Comparison of ENCODE assay signal across 8 mouse cellular contexts in the genomic region with DNA sequence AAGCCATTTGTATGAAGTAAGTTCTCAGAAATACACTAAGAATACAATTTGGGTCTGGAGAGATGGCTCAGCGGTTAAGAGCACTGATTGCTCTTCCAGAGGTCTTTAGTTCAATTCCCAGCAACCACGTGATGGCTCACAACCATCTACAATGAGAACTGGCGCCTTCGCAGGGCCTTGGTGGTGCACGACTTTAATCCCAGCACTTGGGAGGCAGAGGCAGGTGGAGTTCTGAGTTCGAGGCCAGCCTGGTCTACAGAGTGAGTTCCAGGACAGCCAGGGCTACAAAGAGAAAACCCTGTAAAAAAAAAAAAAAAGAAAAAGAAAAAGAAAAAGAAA. TPM values are rescaled to one million over a fixed set of nuclear protein-coding genes. Genes with fewer than 3 reads are reported as not detected.
DNase-seq lines count a peak whose midpoint lies in the region; ATAC-seq and TF ChIP-seq lines count a peak whose summit lies in the region.
"Not testable (repeated sequence)": the region's sequence is repeated elsewhere in the genome, so short reads cannot be mapped to it uniquely, and the experiment has no call there.

No protein-coding gene starts in this region.

- not testable (repeated sequence) for H3K4me2 ChIP-seq in hindbrain, embryonic 11.5 days (replicated peaks; ENCODE audit: low read depth, low read length)
- peak overlapping the region; percentile 92 for H3K4me2 ChIP-seq in kidney, embryonic 15.5 days
- H3K4me2 ChIP-seq in lung, postnatal 0 days (replicated peaks; ENCODE audit: low read depth, low read length), result 0 out of 2 replicates have a peak overlapping the region, but pooled peaks have one; percentile 75
- peak overlapping the region; percentile 73 for H3K4me2 ChIP-seq in neural tube, embryonic 15.5 days

- H3K36me3 ChIP-seq in hindbrain, embryonic 11.5 days (ENCODE audit: control insufficient read depth, insufficient read depth, low read length); lung, postnatal 0 days (ENCODE audit: insufficient read depth, low read length): not testable (repeated sequence)
- peaks cover 29% of the 10 kb centered on the region for H3K36me3 ChIP-seq in kidney, embryonic 15.5 days
- H3K36me3 ChIP-seq in liver, adult 2 months (ENCODE audit: control insufficient read depth, insufficient read depth, low read length), result peaks cover 18% of the 10 kb centered on the region; the same call in 1 of the 2 replicates
- H3K36me3 ChIP-seq in neural tube, embryonic 15.5 days, result peaks cover 15% of the 10 kb centered on the region

- TF ChIP-seq CTCF in gastrocnemius, adult 2 months (IDR thresholded peaks at IDR 0.05); liver, adult 2 months (IDR thresholded peaks at IDR 0.05; ENCODE audit: low read depth, low read length); lung, postnatal 0 days (IDR thresholded peaks at IDR 0.05): not testable (repeated sequence)

- TF ChIP-seq POLR2A in liver, adult 2 months (IDR thresholded peaks at IDR 0.05; ENCODE audit: extremely low read depth, insufficient read depth, low read length), result not testable (repeated sequence)

- WGBS in hindbrain, embryonic 11.5 days, result 72% methylated on average over 6 of the region's 6 CpGs
- WGBS in kidney, embryonic 15.5 days, result 81% methylated on average over 6 of the region's 6 CpGs
- WGBS in liver, adult 2 months, result 75% methylated on average over 6 of the region's 6 CpGs
- 83% methylated on average over 6 of the region's 6 CpGs for WGBS in lung, postnatal 0 days
- 73% methylated on average over 6 of the region's 6 CpGs for WGBS in neural tube, embryonic 15.5 days

- peak; percentile 37 for DNase-seq in A20 (ENCODE audit: low read depth, low spot score)
- DNase-seq in cerebellum, adult 11-12 months, result peak; percentile 37
- not testable (repeated sequence) for DNase-seq in gastrocnemius, adult 2 months; hindbrain, embryonic 11.5 days (ENCODE audit: low spot score); liver, adult 2 months (ENCODE audit: extremely low read depth, low read depth, low spot score); lung, postnatal 0 days (ENCODE audit: low spot score)

- not testable (repeated sequence) for H3K79me2 ChIP-seq in liver, adult 2 months (ENCODE audit: control insufficient read depth, insufficient read depth, low read length)

- ATAC-seq in hindbrain, embryonic 11.5 days (ENCODE audit: low FRiP score), result peak; percentile 6; the same call in 1 of the 2 replicates
- ATAC-seq in kidney, embryonic 15.5 days (replicated peaks; ENCODE audit: low FRiP score); lung, postnatal 0 days; neural tube, embryonic 15.5 days (ENCODE audit: low FRiP score): not testable (repeated sequence)

- intact Hi-C loops in gastrocnemius, adult 2 months (cut with DNase I), result not testable (repeated sequence)

- H3K4me1 ChIP-seq in hindbrain, embryonic 11.5 days (replicated peaks; ENCODE audit: control insufficient read depth, insufficient read depth, low read length), result not testable (repeated sequence)
- peaks cover 40% of the 10 kb centered on the region for H3K4me1 ChIP-seq in kidney, embryonic 15.5 days
- peaks cover 25% of the 10 kb centered on the region for H3K4me1 ChIP-seq in liver, adult 2 months (ENCODE audit: control insufficient read depth, insufficient read depth, low read length)
- peaks cover 39% of the 10 kb centered on the region for H3K4me1 ChIP-seq in lung, postnatal 0 days (ENCODE audit: insufficient read depth, low read depth, low read length)
- peaks cover 20% of the 10 kb centered on the region for H3K4me1 ChIP-seq in neural tube, embryonic 15.5 days

- H3K9ac ChIP-seq in hindbrain, embryonic 11.5 days (ENCODE audit: low read depth, low read length); kidney, embryonic 15.5 days; liver, adult 2 months (ENCODE audit: low read depth, low read length); lung, postnatal 0 days (replicated peaks; ENCODE audit: low read depth); neural tube, embryonic 15.5 days (replicated peaks): not testable (repeated sequence)

- H3K9me3 ChIP-seq in hindbrain, embryonic 11.5 days (ENCODE audit: control insufficient read depth, low read length); kidney, embryonic 15.5 days (replicated peaks); lung, postnatal 0 days (ENCODE audit: low read length); neural tube, embryonic 15.5 days (replicated peaks): not testable (repeated sequence)

- H3K27ac ChIP-seq in gastrocnemius, adult 2 months, result peak overlapping the region; percentile 95
- not testable (repeated sequence) for H3K27ac ChIP-seq in hindbrain, embryonic 11.5 days (ENCODE audit: low read depth, low read length); lung, postnatal 0 days (ENCODE audit: low read length); neural tube, embryonic 15.5 days (replicated peaks)
- peak overlapping the region; percentile 42; the same call in 1 of the 2 replicates for H3K27ac ChIP-seq in kidney, embryonic 15.5 days
- peak overlapping the region; percentile 56 for H3K27ac ChIP-seq in liver, adult 2 months (replicated peaks; ENCODE audit: insufficient read depth, low read depth, low read length)

- H3K27me3 ChIP-seq in hindbrain, embryonic 11.5 days (ENCODE audit: control insufficient read depth, insufficient read depth, low read length); kidney, embryonic 15.5 days; liver, adult 2 months (ENCODE audit: control insufficient read depth, insufficient read depth, low read length); lung, postnatal 0 days (replicated peaks; ENCODE audit: insufficient read depth, low read length); neural tube, embryonic 15.5 days (replicated peaks): not testable (repeated sequence)

- H3K4me3 ChIP-seq in gastrocnemius, adult 2 months, result peak overlapping the region; percentile 88
- not testable (repeated sequence) for H3K4me3 ChIP-seq in hindbrain, embryonic 11.5 days (ENCODE audit: low read depth, low read length); liver, adult 2 months (ENCODE audit: insufficient read depth, low read depth, low read length); lung, postnatal 0 days (ENCODE audit: low read depth, low read length)
- H3K4me3 ChIP-seq in kidney, embryonic 15.5 days (replicated peaks), result peak overlapping the region; percentile 69; the same call in 1 of the 2 replicates
- H3K4me3 ChIP-seq in neural tube, embryonic 15.5 days (replicated peaks), result peak overlapping the region; percentile 76; the same call in 1 of the 2 replicates

- not testable (repeated sequence) for TF ChIP-seq EP300 in lung, postnatal 0 days (IDR thresholded peaks at IDR 0.05)

RNA-seq across cellular contexts. Expression of a gene that starts 0.6 kb away (rescaled TPM):
- 10 to 100 TPM; 13.0 to 14.1 TPM for total RNA-seq in gastrocnemius, adult 2 months (2021)
- 26.5 and 28.7 TPM in 2 replicates for polyA plus RNA-seq in hindbrain, embryonic 11.5 days (2014; fragmentation: Nextera tagmentation; extraction: Ambion mirVana)
- polyA plus RNA-seq in kidney, embryonic 15.5 days (2015; fragmentation: Nextera tagmentation; extraction: Ambion mirVana), result 32.2 and 37.0 TPM in 2 replicates
- 8.2 and 8.7 TPM in 2 replicates for total RNA-seq in liver, adult 2 months (2014; rRNA removed)
- 7.8 and 9.6 TPM in 2 replicates for polyA plus RNA-seq in liver, adult 2 months (2012; rRNA removed)
- 16.0 and 22.4 TPM in 2 replicates for polyA plus RNA-seq in lung, postnatal 0 days (2015; fragmentation: Nextera tagmentation; extraction: Ambion mirVana)
- 19.5 and 21.5 TPM in 2 replicates for polyA plus RNA-seq in neural tube, embryonic 15.5 days (2015; fragmentation: Nextera tagmentation; extraction: Ambion mirVana)

RNA-seq across cellular contexts. Expression of a gene that starts 2.2 kb away (rescaled TPM):
- total RNA-seq in gastrocnemius, adult 2 months (2021), result 10 to 100 TPM; 18.7 to 25.8 TPM
- 190 and 195 TPM in 2 replicates for polyA plus RNA-seq in hindbrain, embryonic 11.5 days (2014; fragmentation: Nextera tagmentation; extraction: Ambion mirVana)
- polyA plus RNA-seq in kidney, embryonic 15.5 days (2015; fragmentation: Nextera tagmentation; extraction: Ambion mirVana), result 272 and 294 TPM in 2 replicates
- total RNA-seq in liver, adult 2 months (2014; rRNA removed), result 16.8 and 23.4 TPM in 2 replicates
- polyA plus RNA-seq in liver, adult 2 months (2012; rRNA removed), result 39.1 and 41.8 TPM in 2 replicates
- 195 and 214 TPM in 2 replicates for polyA plus RNA-seq in lung, postnatal 0 days (2015; fragmentation: Nextera tagmentation; extraction: Ambion mirVana)
- 76.5 and 139 TPM in 2 replicates for polyA plus RNA-seq in neural tube, embryonic 15.5 days (2015; fragmentation: Nextera tagmentation; extraction: Ambion mirVana)
